Mouse (Mus musculus) thymus, postnatal 4 days (tissue): Measurements from ENCODE around the gene Lysmd3.

ENCODE experiments used
- DNase-seq: peaks from one replicate; pipeline ENCODE4 v3.0.0; 2021

The Lysmd3 gene

GRCm38 (mm10) chr13:81683107-81683506 lies 25.6 kb downstream of the Lysmd3 start:
- DNase-seq = no peak

DNA sequence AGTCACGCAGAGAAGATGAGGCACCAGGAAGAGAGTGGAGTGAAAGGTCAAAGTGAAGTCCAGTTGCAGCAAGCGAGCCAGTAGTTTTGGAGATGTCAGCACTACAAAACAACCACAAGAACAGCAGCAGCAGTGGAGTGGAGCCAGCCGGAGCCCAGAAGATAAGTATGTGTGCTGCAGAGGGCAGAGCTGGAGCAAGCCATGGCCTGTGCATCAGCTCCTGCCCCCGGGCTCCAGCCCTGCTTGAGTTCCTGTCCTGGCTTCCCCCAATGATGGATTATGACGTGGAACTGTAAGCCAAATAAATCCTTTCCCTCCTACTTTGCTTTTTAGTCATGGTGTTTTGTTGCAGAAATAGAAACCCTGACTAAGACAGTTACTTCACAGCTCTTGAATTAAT lies 26.8 kb downstream of the Lysmd3 start:
- no peak for DNase-seq

GRCm38 (mm10) chr13:81684884-81685283 lies 27.4 kb downstream of the Lysmd3 start:
- DNase-seq = no peak

DNA sequence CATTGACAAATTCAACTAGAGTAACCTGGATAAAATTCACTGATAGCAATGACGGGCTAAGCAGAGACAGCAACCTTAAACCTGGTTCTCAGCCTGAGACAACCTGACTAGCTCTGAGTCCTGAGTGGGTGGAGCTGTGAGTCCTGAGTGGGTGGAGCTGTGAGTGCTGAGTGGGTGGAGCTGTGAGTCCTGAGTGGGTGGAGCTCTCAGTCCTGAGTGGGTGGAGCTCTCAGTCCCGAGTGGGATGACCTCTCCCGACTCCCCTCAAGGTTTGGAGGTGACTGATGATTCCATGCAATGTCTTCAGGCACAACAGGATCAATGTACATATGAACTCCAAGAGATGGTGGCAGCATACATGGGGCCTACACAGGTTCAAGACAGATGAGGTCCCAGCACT lies 32.1 kb downstream of the Lysmd3 start:
- DNase-seq = no peak

DNA sequence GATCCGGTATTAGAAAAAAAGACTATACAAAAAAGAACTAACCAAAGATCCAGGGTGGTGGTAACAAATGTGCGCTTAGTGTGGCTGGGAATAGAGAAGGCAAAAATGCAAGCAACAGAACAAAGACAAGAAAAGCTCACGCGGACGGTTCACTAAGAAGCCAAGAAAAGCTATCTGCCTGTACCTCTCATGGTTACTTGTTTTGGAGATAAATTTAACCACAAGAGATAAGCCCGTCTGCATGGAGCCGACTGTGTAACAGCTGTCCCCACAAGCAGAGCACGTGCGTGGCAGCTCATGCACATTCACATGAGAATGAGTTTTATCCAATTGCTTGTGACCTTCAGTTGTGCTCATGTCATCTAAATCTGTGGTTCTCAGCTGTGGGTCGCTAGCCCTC lies 33.0 kb downstream of the Lysmd3 start:
- peak; percentile 42 for DNase-seq

- no peak for DNase-seq
Observed at GRCm38 (mm10) chr13:81691606-81692005, 34.1 kb downstream of the Lysmd3 start.

GRCm38 (mm10) chr13:81694446-81694845 lies 37.0 kb downstream of the Lysmd3 start:
- no peak for DNase-seq

GRCm38 (mm10) chr13:81703148-81703547 lies 45.7 kb downstream of the Lysmd3 start:
- no peak for DNase-seq

GRCm38 (mm10) chr13:81703621-81704020 lies 46.2 kb downstream of the Lysmd3 start:
- no peak for DNase-seq

DNA sequence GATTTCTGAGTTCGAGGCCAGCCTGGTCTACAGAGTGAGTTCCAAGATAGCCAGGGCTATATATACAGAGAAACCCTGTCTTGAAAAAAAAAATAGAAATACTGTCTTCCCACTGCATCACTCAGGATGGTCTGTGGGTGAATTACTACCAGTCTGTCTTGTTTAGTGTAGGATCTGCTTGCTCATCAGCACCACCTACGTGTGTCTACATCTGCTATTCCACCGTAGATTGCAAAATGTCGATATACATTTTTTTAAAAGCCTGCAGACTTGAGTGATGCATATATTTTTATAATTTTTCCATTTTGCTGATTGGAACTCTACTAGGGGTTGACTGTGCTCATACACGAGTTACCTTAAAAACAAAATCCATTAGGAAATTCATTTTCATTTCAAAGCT lies 48.8 kb downstream of the Lysmd3 start:
- no peak for DNase-seq

DNA sequence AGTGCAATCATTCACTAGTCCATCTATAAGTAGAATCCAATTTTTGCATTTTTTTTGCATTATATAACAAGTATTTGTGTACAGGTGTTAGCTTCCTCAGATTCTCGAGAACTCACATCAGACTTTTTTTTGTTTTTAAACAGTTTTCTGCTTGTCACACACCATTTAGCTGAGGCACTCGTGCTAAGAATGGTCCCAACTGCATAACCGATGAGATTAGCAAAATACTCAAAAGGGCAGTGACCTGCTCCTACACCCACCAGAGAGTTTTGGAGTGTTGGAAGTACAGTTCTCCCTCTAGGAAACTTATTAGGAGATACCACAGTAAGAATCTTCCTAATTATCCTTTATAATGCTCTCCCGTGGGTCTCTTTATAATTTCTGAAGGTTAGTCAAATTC lies 52.3 kb downstream of the Lysmd3 start:
- DNase-seq = no peak

DNA sequence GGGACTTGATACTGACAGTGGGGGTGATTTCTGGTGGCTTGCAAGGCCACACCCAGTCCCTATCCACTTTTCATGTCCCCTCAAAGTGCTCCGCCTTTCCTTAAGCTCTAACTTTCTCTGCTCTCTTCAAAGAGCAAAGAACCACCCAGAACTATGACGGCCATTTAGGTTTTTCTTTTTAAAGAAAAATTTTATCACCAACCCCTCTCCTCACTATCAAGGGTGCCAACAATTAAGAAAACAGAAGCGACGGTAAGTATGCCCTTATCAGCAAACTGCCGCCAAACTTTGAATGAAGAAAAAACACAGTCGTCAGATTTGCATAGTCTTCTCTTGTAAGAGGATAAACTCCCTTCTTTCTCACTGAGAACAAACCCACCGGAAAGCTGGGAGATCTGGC lies 52.8 kb downstream of the Lysmd3 start:
- no peak for DNase-seq

GRCm38 (mm10) chr13:81710775-81711545 lies 53.5 kb downstream of the Lysmd3 start, which contains the start of the genes Polr3g and Mblac2:
Gene Polr3g (minus strand): TSS chr13:81711013.
Gene Mblac2 (plus strand): TSS chr13:81711341.
- peak; percentile 100 for DNase-seq

GRCm38 (mm10) chr13:81711546-81712371 lies 54.3 kb downstream of the Lysmd3 start:
- peak; percentile 61 for DNase-seq

DNA sequence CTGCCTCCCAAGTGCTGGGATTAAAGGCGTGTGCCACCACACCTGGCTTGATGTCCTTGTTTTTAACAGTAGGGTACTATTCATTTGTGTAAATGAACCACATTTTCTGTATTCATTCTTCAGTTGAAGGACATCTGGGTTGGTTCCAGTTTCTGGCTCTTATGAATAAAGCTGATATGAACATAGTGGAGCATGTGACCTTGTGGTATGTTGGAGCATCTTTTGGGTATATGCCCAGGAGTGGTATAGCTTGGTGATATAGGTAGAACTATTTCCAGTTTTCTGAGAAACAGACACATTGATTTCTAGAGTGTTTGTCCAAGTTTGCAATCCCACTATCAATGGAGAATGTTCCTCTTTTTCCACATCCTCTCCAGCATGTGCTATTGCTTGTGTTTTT lies 56.4 kb downstream of the Lysmd3 start:
- DNase-seq = no peak
